Mouse (Mus musculus) E14TG2a.4 (cell line): ENCODE data around the gene Ttc39d.
"Not testable (repeated sequence)": the region's sequence is repeated elsewhere in the genome, so short reads cannot be mapped to it uniquely, and the experiment has no call there.

Source experiments
- H3K27me3 ChIP-seq: 2 replicates; pipeline ENCODE4 v1.6.1; 2014; ENCODE audit warnings: low read length, control low read depth; ENCODE audit not compliant: insufficient read depth
- H3K36me3 ChIP-seq: 2 replicates; pipeline ENCODE4 v1.6.1; 2014; ENCODE audit warnings: low read length, control low read depth; ENCODE audit not compliant: insufficient read depth
- H3K4me1 ChIP-seq: replicated peaks from 2 replicates; pipeline ENCODE4 v1.6.1; 2014; ENCODE audit warnings: low read depth, low read length, control low read depth
- H3K4me3 ChIP-seq: replicated peaks from 2 replicates; pipeline ENCODE4 v1.5.1; 2014; ENCODE audit warnings: mild to moderate bottlenecking, low read length
- H3K9me3 ChIP-seq: 2 replicates; pipeline ENCODE4 v1.6.1; 2014; ENCODE audit warnings: low read length, control low read depth
- CTCF ChIP-seq: conservative IDR thresholded peaks from 2 replicates; pipeline ENCODE4 v1.5.1; 2014; ENCODE audit warnings: low read length
- NANOG ChIP-seq: IDR thresholded peaks from 2 replicates; pipeline ENCODE4 v1.6.1; 2014; ENCODE audit warnings: borderline replicate concordance, low read length, mixed read lengths
- POU5F1 ChIP-seq: IDR thresholded peaks from 2 replicates; pipeline ENCODE4 v1.6.1; 2014; ENCODE audit warnings: low read length, borderline replicate concordance

Ttc39d gene

DNA sequence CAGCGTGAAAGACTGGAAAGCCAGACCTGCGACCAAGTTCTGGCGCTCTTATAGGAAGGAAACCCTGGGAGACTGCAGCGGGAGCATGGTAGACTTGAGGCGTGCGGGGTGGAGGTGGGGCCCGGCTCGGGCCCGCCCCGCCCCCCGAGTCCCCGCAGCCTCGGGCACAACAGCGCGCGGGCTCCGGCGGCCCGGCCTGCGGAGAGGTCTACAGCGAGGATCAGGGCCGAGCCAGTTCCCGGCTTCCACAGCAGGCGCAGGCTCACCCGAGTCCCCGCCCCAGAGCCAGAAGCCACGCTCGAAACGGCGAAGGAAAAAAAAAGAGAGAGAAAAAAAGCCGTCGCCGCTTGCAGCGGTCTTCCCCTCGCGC is 974 bp upstream of the Ttc39d start:
- Histone ChIP-seq H3K4me1 (peaks cover 36% of the 10 kb centered on the region), H3K36me3 (peaks cover 48% of the 10 kb centered on the region), H3K4me3 (peak overlapping the region; percentile 97), H3K9me3 (no peaks in the 10 kb centered on the region), H3K27me3 (no peaks in the 10 kb centered on the region)
- TF ChIP-seq NANOG: no peak
- no peak for TF ChIP-seq CTCF
- TF ChIP-seq POU5F1: no peak

DNA sequence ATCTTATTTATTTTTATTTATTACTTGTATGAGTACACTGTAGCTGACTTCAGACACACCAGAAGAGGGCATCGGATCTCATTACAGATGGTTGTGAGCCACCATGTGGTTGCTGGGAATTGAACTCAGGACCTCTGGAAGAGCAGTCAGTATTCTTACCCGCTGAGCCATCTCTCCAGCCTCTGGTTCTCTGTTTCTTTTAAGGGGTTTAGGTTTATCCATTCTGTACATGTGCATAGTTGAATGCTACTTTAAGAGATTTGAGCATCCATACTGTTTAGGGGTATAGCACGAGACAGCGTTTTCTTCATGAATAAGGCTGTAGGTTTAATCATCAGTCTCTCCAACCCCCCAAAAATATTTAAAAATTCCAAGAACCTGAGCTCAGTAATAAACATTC is 6.7 kb downstream of the Ttc39d start:
- not testable (repeated sequence) for H3K9me3 ChIP-seq, H3K4me3 ChIP-seq, H3K4me1 ChIP-seq, H3K36me3 ChIP-seq, H3K27me3 ChIP-seq

- no peak overlapping the region for H3K4me3 ChIP-seq
- TF ChIP-seq POU5F1 (no peak), CTCF (no peak), NANOG (no peak)
Measured at GRCm38 (mm10) chr17:80220131-80220530, 12.9 kb downstream of the Ttc39d start.

GRCm38 (mm10) chr17:80221202-80221601 is 13.9 kb downstream of the Ttc39d start:
- Histone ChIP-seq H3K9me3 (no peaks in the 10 kb centered on the region), H3K4me3 (no peak overlapping the region), H3K36me3 (peaks cover 6% of the 10 kb centered on the region), H3K4me1 (peaks cover 18% of the 10 kb centered on the region), H3K27me3 (no peaks in the 10 kb centered on the region)
- TF ChIP-seq NANOG (no peak), POU5F1 (no peak), CTCF (no peak)

More at GRCm38 (mm10) chr17:80220131-80220530, 12.9 kb downstream of the Ttc39d start:
- Histone ChIP-seq H3K27me3 (no peaks in the 10 kb centered on the region), H3K9me3 (no peaks in the 10 kb centered on the region), H3K4me1 (peaks cover 11% of the 10 kb centered on the region; the same call in 1 of the 2 replicates), H3K36me3 (no peaks in the 10 kb centered on the region)

DNA sequence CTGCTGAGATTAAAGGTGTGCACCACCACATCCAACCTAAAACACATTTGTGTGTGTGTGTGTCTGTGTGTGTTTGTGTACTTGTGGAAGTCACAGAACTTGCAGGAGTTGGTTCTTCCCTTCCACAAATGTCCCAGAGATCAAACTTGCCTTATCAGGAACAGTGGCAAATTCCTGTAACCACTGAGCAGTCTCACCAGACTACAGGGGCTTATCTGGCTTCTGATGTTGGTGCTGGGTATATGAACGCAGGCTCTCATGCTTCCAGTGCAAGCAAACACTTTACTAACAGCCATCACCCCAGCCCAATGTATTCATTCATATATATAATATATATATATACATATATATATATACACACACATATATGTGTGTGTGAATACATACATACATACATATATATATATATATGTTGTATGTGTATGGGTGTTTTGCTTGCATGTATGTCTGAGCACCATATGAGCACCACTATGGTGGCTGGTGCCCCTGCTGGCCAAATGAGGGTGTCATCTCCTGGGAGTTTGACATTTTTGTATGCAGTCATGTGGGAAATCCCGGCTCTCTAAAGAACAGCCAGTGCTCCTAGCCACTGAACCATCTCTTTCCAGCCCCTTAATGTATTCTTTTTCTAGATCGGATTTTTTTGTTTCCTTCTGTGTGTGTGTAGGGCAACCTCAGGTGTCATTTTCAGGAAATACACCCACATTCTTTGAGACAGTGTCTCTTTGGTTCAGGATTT is 14.8 kb downstream of the Ttc39d start:
- Histone ChIP-seq H3K4me3 (no peak overlapping the region), H3K9me3 (no peaks in the 10 kb centered on the region), H3K36me3 (peaks cover 15% of the 10 kb centered on the region), H3K4me1 (peaks cover 22% of the 10 kb centered on the region), H3K27me3 (no peaks in the 10 kb centered on the region)
- TF ChIP-seq CTCF (no peak; the same call in 1 of the 2 replicates), POU5F1 (no peak)

DNA sequence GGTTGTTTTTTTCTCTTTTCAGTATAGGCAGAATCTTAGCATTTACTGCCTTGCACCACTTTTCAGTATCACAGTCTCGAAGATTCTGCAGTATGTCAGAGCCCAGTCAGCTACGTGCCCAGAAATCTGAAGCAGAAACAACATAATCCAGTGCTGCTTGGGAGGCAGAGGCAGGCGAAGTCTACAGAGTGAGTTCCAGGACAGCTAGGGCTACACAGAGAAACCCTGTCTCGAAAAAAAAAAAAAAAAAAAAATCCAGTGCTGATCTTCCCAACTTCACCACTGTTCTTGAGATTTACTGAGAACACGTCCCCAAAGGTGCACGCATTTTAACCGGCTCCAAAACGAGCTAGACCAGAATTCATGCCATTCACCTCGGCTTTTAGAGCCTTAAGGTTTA is 16.6 kb downstream of the Ttc39d start:
- TF ChIP-seq CTCF: no peak
- Histone ChIP-seq H3K4me3 (peak overlapping the region; percentile 87), H3K4me1 (peaks cover 30% of the 10 kb centered on the region), H3K9me3 (no peaks in the 10 kb centered on the region), H3K36me3 (peaks cover 31% of the 10 kb centered on the region), H3K27me3 (no peaks in the 10 kb centered on the region)

DNA sequence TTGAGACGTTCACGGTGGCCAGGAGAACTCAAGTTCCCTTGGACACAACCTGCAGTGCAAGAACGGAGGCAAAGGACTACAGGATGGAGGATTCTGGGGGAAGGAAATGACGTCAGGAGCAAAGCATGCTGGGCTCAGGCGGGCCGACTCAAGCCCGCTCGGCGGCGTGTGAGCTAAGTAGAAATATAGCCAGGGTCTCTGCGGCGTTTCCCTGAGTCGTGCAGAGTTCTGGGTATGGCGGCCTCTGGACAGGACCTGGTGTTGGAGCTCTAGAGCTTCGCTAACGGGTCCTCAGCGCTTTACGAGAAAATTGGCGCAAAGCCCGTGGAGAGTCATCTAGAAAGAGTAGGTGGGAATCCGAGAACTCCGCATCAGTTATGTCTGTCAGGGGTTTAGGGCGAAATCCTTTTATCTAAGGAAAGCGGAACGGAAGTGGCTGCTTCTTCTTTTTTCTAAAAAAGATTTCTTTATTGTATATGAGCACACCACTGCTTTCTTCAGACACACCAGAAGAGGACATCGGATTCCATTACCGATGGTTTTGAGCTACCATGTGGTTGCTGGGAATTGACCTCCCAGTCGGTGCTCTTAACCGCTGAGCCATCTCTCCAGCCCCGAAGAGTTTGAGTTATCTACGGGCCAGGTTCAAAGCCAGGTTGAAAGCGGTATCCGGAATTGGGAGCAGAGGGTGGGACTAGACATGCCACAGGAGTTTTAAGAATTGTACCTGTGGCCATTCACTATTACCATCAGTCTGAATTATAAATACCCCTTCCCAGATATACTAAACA is 17.3 kb downstream of the Ttc39d start, which contains the start of gene Gemin6:
Gemin6 (plus strand) TSS at position 116 of the 791 bp plus-strand sequence.
- Histone ChIP-seq H3K27me3 (no peaks in the 10 kb centered on the region), H3K4me3 (peak within 1 kb of the TSS; percentile 87), H3K36me3 (peaks cover 38% of the 10 kb centered on the region), H3K4me1 (peaks cover 30% of the 10 kb centered on the region), H3K9me3 (no peaks in the 10 kb centered on the region)
- TF ChIP-seq POU5F1 (no peak), CTCF (no peak), NANOG (no peak)

- Histone ChIP-seq H3K36me3 (peaks cover 42% of the 10 kb centered on the region), H3K4me1 (peaks cover 30% of the 10 kb centered on the region), H3K4me3 (peak overlapping the region; percentile 87)
- H3K27me3 ChIP-seq, H3K9me3 ChIP-seq: not testable (repeated sequence)
Measured at GRCm38 (mm10) chr17:80225142-80225541, 17.9 kb downstream of the Ttc39d start.

GRCm38 (mm10) chr17:80229396-80229795 is 22.1 kb downstream of the Ttc39d start:
- Histone ChIP-seq H3K4me3 (no peak overlapping the region), H3K4me1 (peaks cover 54% of the 10 kb centered on the region), H3K9me3 (no peaks in the 10 kb centered on the region), H3K27me3 (no peaks in the 10 kb centered on the region), H3K36me3 (peaks cover 51% of the 10 kb centered on the region)
- no peak for TF ChIP-seq POU5F1
- TF ChIP-seq NANOG: no peak
- TF ChIP-seq CTCF: no peak
